Mouse (Mus musculus) olfactory bulb, adult 2 months (tissue): ENCODE measurements around the gene Gm11634. TPM values are rescaled to one million over a fixed set of nuclear protein-coding genes. Genes with fewer than 3 reads are reported as not detected.

Source experiments
- H3K27ac ChIP-seq: fragments of 200-500 bp; 2 replicates; pipeline ENCODE4 v1.5.1; 2012; ENCODE audit warnings: low read depth, low read length; ENCODE audit not compliant: insufficient read depth
- H3K4me1 ChIP-seq: fragments of 200-500 bp; 2 replicates; pipeline ENCODE4 v1.6.1; 2012; ENCODE audit warnings: low read length; ENCODE audit not compliant: control insufficient read depth, insufficient read depth
- H3K4me3 ChIP-seq: fragments of 200-500 bp; 2 replicates; pipeline ENCODE4 v1.5.1; 2012; ENCODE audit warnings: mild to moderate bottlenecking, low read depth, low read length, moderate library complexity; ENCODE audit not compliant: insufficient read depth
- CTCF ChIP-seq: fragments of 200-500 bp; IDR thresholded peaks from 2 replicates; pipeline ENCODE4 v1.5.1; 2012; ENCODE audit warnings: low read depth, mild to moderate bottlenecking, low read length, moderate library complexity; ENCODE audit not compliant: insufficient read depth
- POLR2A ChIP-seq: fragments of 200-500 bp; IDR thresholded peaks from 2 replicates; pipeline ENCODE4 v1.6.1; 2012; ENCODE audit warnings: mild to moderate bottlenecking, low read depth, low read length, moderate library complexity; ENCODE audit not compliant: insufficient read depth
- WGBS: fragments of 180-500 bp; shearing (Covaris S2); methylation state at CpG from one replicate; pipeline ENCODE4 v1.1.7; 2018; 5-methylcytosine and 5-hydroxymethylcytosine counted together
- polyA plus RNA-seq: library from polyadenylated mRNA; stranded (reverse); fragments of >200 nt; gene quantifications from 2 replicates; pipeline ENCODE4 v1.2.4, GENCODE M21; 2012; ENCODE audit warnings: low replicate concordance; ENCODE audit not compliant: missing spikeins, insufficient read depth, insufficient read length

Gene Gm11634
- polyA plus RNA-seq, 1 experiment: not detected

DNA sequence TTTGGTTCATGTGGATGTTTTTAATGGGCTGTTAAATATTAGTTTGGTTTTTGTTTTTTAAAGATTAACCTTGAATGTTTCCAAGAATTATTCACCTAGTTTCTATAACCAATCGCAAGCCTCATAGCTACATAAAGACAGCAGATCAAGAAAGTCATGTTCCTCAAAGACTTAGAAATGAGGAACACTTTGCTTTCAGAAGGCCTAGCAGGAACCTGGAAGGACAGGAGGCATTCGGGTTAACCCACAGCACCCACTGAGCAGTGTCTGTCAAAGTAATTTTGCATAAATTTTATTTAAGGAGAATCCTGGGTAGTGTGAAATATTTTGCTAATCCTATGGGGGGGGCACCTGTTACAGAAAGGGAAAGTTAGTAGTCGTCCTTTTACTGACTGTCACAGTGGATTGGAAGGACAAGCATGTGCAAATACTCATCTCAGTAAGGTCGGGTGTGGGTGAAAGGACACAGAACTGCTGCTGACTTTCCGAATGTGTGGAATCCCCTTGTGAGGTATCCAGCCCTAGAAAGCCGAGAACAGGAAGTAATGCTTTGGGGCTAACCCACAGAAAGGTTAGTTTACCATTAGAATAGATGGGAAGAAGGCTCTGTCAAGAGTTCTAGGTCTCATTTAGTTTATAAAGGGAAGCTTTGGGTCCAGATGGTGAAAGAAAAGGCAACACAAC, 17.8 kb downstream of the Gm11634 start:
- Histone ChIP-seq H3K4me3 (no peak overlapping the region), H3K27ac (no peak overlapping the region), H3K4me1 (no peaks in the 10 kb centered on the region)
- TF ChIP-seq CTCF (no peak), POLR2A (no peak)
- WGBS: 81% methylated on average over 6 of the region's 6 CpGs

- TF ChIP-seq CTCF (no peak), POLR2A (no peak)
- WGBS: 74% methylated on average over 6 of the region's 6 CpGs
- H3K27ac ChIP-seq: no peak overlapping the region
- no peak overlapping the region for H3K4me3 ChIP-seq
- H3K4me1 ChIP-seq: no peaks in the 10 kb centered on the region
Observed at GRCm38 (mm10) chr11:101576116-101576515, 22.9 kb downstream of the Gm11634 start.

DNA sequence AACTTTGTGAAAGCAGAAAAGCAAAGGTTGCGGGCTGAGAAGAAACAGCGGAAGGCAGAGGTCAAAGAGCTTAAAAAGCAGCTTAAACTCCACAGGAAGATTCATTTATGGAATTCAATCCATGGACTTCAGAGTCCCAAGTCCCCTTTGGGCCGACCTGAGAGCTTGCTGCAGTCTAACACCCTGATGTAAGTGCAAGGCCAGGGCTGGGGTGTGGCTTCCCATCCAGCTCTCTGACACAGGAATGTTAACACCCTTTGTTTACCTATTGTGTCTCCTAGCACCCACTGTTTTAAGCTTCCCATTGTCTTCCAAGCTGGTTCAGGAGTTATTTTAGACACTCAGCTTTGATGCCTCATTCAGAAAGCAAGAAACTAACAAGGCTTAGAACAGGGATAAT, 30.6 kb downstream of the Gm11634 start:
- Histone ChIP-seq H3K4me3 (no peak overlapping the region), H3K4me1 (peaks cover 5% of the 10 kb centered on the region; the same call in 1 of the 2 replicates), H3K27ac (no peak overlapping the region)
- 76% methylated on average over 3 of the region's 3 CpGs for WGBS
- TF ChIP-seq CTCF: no peak
- no peak for TF ChIP-seq POLR2A

DNA sequence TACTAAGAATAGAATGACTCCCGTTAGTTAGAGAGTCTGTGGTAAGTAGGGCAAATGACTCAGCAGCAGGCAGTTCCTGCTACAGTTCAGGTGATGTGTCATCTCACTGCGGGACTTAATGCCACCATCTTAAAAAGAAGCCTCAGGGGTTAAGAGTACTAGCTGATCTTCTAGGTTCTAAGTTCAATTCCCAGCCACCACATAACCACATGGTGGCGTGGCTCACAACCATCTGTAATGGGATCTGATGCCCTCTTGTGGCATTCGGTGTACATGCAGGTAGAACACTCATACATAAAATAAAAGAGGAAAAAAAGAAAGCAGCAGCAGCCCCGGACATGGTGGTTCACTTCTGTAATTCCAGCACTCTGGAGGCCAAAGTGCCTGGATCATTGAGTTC, 36.7 kb downstream of the Gm11634 start:
- TF ChIP-seq CTCF (no peak), POLR2A (no peak)
- Histone ChIP-seq H3K4me1 (no peaks in the 10 kb centered on the region), H3K4me3 (no peak overlapping the region), H3K27ac (no peak overlapping the region)
- 13% methylated on average over 5 of the region's 5 CpGs for WGBS

GRCm38 (mm10) chr11:101556954-101557353, 42.1 kb downstream of the Gm11634 start:
- Histone ChIP-seq H3K27ac (no peak overlapping the region), H3K4me3 (no peak overlapping the region), H3K4me1 (peaks cover 3% of the 10 kb centered on the region; the same call in 1 of the 2 replicates)
- WGBS: 24% methylated on average over 2 of the region's 2 CpGs
- no peak for TF ChIP-seq CTCF
- TF ChIP-seq POLR2A: no peak

GRCm38 (mm10) chr11:101556541-101556940, 42.5 kb downstream of the Gm11634 start:
- Histone ChIP-seq H3K4me3 (no peak overlapping the region), H3K4me1 (peaks cover 3% of the 10 kb centered on the region; the same call in 1 of the 2 replicates), H3K27ac (no peak overlapping the region)
- WGBS: 86% methylated on average over 7 of the region's 7 CpGs
- no peak for TF ChIP-seq POLR2A
- no peak for TF ChIP-seq CTCF

DNA sequence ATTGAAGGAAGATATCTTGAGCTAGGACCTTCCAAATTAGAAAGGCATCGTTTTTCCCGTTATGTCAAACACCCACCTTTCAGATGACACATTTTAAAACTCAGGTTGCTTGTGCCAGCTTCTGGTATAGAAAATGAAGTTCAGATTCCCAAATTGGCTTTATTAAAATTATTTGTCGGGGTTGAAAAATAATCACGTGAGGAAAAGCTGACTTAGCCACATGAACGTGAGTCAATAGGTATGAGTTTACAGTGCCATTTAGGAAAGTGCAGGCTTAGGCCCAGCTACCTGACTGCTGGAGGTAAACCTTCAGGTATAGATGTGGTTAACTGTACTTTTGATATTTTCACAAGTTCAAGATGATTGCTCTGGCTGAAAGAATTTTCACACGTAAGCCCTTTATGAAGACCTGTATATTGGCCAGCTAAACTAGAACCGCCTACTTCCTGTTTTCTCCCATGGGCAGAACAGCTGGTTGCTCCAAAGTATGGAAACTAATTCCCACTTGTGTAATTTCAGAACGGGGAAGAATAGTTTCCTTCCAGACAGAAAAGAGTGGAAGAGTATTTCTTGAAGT, 45.6 kb downstream of the Gm11634 start:
- Histone ChIP-seq H3K27ac (peak overlapping the region; percentile 85; the same call in 1 of the 2 replicates), H3K4me1 (peaks cover 6% of the 10 kb centered on the region; the same call in 1 of the 2 replicates), H3K4me3 (peak overlapping the region; percentile 78; the same call in 1 of the 2 replicates)
- no peak for TF ChIP-seq POLR2A
- no peak for TF ChIP-seq CTCF
- WGBS: 7% methylated on average over 8 of the region's 8 CpGs

DNA sequence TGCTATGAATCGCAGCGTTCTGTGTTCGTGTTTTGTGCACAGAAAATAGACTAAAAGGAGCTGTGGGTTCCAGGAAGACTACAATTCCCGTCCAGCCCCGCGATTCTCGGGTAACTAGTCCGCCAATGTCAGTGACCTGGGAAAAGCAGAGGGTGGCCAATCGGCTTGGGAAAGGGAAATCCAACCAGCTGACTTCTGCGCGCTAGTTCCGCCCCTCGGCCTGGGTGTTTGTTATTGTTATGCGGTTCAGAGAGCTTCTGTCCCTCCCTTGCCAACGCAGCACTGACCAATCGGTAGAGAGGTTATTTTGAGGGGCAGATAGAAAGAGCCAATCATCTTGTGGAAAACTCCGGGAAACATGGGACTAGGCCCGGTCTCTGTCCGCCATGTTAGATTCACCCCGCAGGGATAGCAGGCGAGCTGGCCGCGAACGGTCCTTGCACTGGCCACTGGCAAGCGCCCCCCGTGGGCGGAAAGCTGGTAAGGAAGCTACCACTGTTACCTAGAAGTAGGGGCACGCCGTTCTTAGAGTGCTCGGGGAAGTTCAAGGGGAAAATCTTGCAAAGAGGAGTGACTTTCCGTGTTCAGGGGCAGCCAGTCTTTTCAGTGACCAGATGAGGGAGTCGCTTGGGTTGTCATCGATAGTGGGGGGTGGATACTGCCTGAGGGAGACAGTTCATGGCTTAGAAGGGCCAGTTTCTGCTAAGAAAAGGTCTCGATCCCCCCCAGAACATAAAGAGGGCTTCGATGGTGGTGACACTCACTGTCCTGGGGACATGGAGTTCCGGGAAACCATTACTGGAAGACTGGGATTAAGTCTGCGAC, 46.4 kb downstream of the Gm11634 start:
- H3K4me3 ChIP-seq: peak overlapping the region; percentile 91
- under 1% methylated on average over 37 of the region's 37 CpGs for WGBS
- no peak for TF ChIP-seq CTCF
- TF ChIP-seq POLR2A: peak; percentile 89

More for the DNA sequence above, 46.4 kb downstream of the Gm11634 start:
- Histone ChIP-seq H3K27ac (peak overlapping the region; percentile 99), H3K4me1 (peaks cover 6% of the 10 kb centered on the region; the same call in 1 of the 2 replicates)
